Mouse (Mus musculus) cerebellum, adult 11 months (tissue): ENCODE measurements at regions not wholly inside any gene's neighbourhood (a gene's known extent, or its start where the extent isn't known, plus 50 kb on each side); places are given as distances from the start of the nearest gene placed in this dataset.
"Not testable (repeated sequence)": the region's sequence is repeated elsewhere in the genome, so short reads cannot be mapped to it uniquely, and the experiment has no call there.

Source experiments
- DNase-seq: peaks from one replicate; pipeline ENCODE4 v3.0.0; 2022

GRCm38 (mm10) chr2:166474601-166475000, 239.0 kb downstream of the Prex1 start:
- DNase-seq = no peak

GRCm38 (mm10) chr2:166471257-166471753, 242.3 kb downstream of the Prex1 start:
- no peak for DNase-seq

- no peak for DNase-seq
Observed at GRCm38 (mm10) chr2:166469046-166469593, 244.5 kb downstream of the Prex1 start.

GRCm38 (mm10) chr2:166467137-166467536, 246.5 kb downstream of the Prex1 start:
- DNase-seq = no peak

GRCm38 (mm10) chr2:166465531-166465930, 248.1 kb downstream of the Prex1 start:
- DNase-seq = no peak

- DNase-seq = no peak
Observed at GRCm38 (mm10) chr2:166463539-166463938, 250.1 kb downstream of the Prex1 start.

GRCm38 (mm10) chr2:166461956-166462355, 251.7 kb downstream of the Prex1 start:
- no peak for DNase-seq

- DNase-seq = no peak
Observed at GRCm38 (mm10) chr2:166461103-166461502, 252.5 kb downstream of the Prex1 start.

GRCm38 (mm10) chr2:166459955-166460354, 253.7 kb downstream of the Prex1 start:
- DNase-seq = no peak

- DNase-seq = no peak
Observed at GRCm38 (mm10) chr2:166458953-166459352, 254.7 kb downstream of the Prex1 start.

GRCm38 (mm10) chr2:166457381-166458172, 256.1 kb downstream of the Prex1 start:
- DNase-seq = no peak

- not testable (repeated sequence) for DNase-seq
Observed at GRCm38 (mm10) chr2:166454160-166454888, 259.3 kb downstream of the Prex1 start.

GRCm38 (mm10) chr2:166450964-166451363, 262.7 kb downstream of the Prex1 start:
- DNase-seq = no peak

- DNase-seq = no peak
Observed at GRCm38 (mm10) chr2:166450380-166450779, 263.3 kb downstream of the Prex1 start.

- no peak for DNase-seq
Observed at GRCm38 (mm10) chr2:166448724-166449123, 264.9 kb downstream of the Prex1 start.

- DNase-seq = peak; percentile 12
Observed at GRCm38 (mm10) chr2:166448161-166448560, 265.5 kb downstream of the Prex1 start.

GRCm38 (mm10) chr2:166446536-166446935, 267.1 kb downstream of the Prex1 start:
- no peak for DNase-seq

- not testable (repeated sequence) for DNase-seq
Observed at GRCm38 (mm10) chr2:166445824-166446223, 267.8 kb downstream of the Prex1 start.

GRCm38 (mm10) chr2:166442997-166443396, 270.6 kb downstream of the Prex1 start:
- DNase-seq = no peak

GRCm38 (mm10) chr2:166439847-166440775, 273.5 kb downstream of the Prex1 start:
- DNase-seq = no peak

GRCm38 (mm10) chr2:166438207-166438606, 275.4 kb downstream of the Prex1 start:
- DNase-seq = no peak

GRCm38 (mm10) chr2:166434554-166434953, 279.1 kb downstream of the Prex1 start:
- no peak for DNase-seq
